In the genomic region with DNA sequence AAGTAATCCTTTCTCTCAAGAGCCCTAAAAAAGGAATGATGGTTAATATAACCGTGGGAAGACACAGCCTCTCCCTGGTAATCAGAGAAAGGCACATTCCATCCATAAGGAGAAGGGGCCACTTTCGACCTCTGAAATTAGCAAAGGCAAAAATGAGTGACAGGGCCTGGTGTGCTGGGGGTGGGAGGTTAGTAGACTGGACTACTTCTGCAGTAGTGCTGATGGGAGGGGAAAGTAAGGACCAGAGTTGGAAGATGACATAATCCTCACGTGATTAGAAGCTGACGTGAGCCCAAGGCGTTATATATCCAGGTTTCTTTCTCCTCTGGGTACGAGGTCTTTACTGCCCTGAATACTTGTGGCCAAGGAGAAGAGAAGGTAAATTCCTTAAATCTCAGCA, we compare ENCODE assay signal across 1 mouse cellular context.
TF ChIP-seq lines count a peak whose summit lies in the region.

No protein-coding gene starts in this region.

TF ChIP-seq in CH12.LX, 34 proteins besides CTCF, POLR2A, EP300 and RAD21:
- TF ChIP-seq USF1 (IDR thresholded peaks at IDR 0.05; ENCODE audit: low read depth, low read length) (no peak), BHLHE40 (IDR thresholded peaks at IDR 0.05; ENCODE audit: low read depth, low read length) (peak; percentile 37; the same call in 1 of the 2 replicates)
